Mouse (Mus musculus) kidney, adult 18-20 months (tissue): ENCODE measurements around the gene Rps21.
"Not testable (repeated sequence)": the region's sequence is repeated elsewhere in the genome, so short reads cannot be mapped to it uniquely, and the experiment has no call there.

Source experiments
- DNase-seq: peaks from one replicate; pipeline ENCODE4 v3.0.0; 2021

The Rps21 gene

GRCm38 (mm10) chr2:180259826-180260609 lies 2.8 kb downstream of the Rps21 start:
- not testable (repeated sequence) for DNase-seq

GRCm38 (mm10) chr2:180260610-180261480 lies 3.7 kb downstream of the Rps21 start:
- DNase-seq, result no peak

- no peak for DNase-seq
Observed at GRCm38 (mm10) chr2:180261901-180262300, 4.7 kb downstream of the Rps21 start.

- DNase-seq, result no peak
Observed at GRCm38 (mm10) chr2:180262441-180262840, 5.3 kb downstream of the Rps21 start.

- DNase-seq, result no peak
Observed at GRCm38 (mm10) chr2:180262891-180263290, 5.7 kb downstream of the Rps21 start.

GRCm38 (mm10) chr2:180267955-180268354 lies 10.8 kb downstream of the Rps21 start:
- no peak for DNase-seq

- DNase-seq, result no peak
Observed at GRCm38 (mm10) chr2:180269329-180269728, 12.2 kb downstream of the Rps21 start.

GRCm38 (mm10) chr2:180270537-180271255 lies 13.5 kb downstream of the Rps21 start:
- DNase-seq, result no peak

GRCm38 (mm10) chr2:180271804-180272395 lies 14.7 kb downstream of the Rps21 start:
- DNase-seq, result no peak

- no peak for DNase-seq
Observed at GRCm38 (mm10) chr2:180272884-180273321, 15.7 kb downstream of the Rps21 start.

- peak; percentile 92 for DNase-seq
Observed at GRCm38 (mm10) chr2:180273394-180274244, 16.4 kb downstream of the Rps21 start, which contains the start of gene Cables2. Gene Cables2 (minus strand): TSS chr2:180273496.

- no peak for DNase-seq
Observed at GRCm38 (mm10) chr2:180274523-180274922, 17.3 kb downstream of the Rps21 start.

GRCm38 (mm10) chr2:180275836-180276235 lies 18.7 kb downstream of the Rps21 start:
- DNase-seq, result peak; percentile 86

GRCm38 (mm10) chr2:180276385-180276784 lies 19.2 kb downstream of the Rps21 start:
- no peak for DNase-seq

GRCm38 (mm10) chr2:180276851-180277259 lies 19.7 kb downstream of the Rps21 start:
- no peak for DNase-seq

GRCm38 (mm10) chr2:180277773-180278320 lies 20.7 kb downstream of the Rps21 start:
- no peak for DNase-seq

GRCm38 (mm10) chr2:180279321-180279720 lies 22.1 kb downstream of the Rps21 start:
- no peak for DNase-seq

GRCm38 (mm10) chr2:180288966-180289365 lies 31.8 kb downstream of the Rps21 start:
- no peak for DNase-seq

GRCm38 (mm10) chr2:180289440-180290108 lies 32.4 kb downstream of the Rps21 start, which contains the start of gene Rbbp8nl:
Gene Rbbp8nl (minus strand): TSS chr2:180289879.
- peak; percentile 67 for DNase-seq

- no peak for DNase-seq
Observed at GRCm38 (mm10) chr2:180290503-180290902, 33.3 kb downstream of the Rps21 start.

GRCm38 (mm10) chr2:180291566-180291965 lies 34.4 kb downstream of the Rps21 start:
- no peak for DNase-seq
